Mouse (Mus musculus) c-Kit-negative CD71-positive TER-119-positive erythroid progenitor cells, embryonic 14.5 days (primary cell): ENCODE measurements around the gene Stx5a.

ENCODE experiments used
- DNase-seq: peaks from one replicate; pipeline ENCODE4 v3.0.0-alpha.2; 2013; ENCODE audit warnings: low read depth, low spot score

Gene Stx5a

DNA sequence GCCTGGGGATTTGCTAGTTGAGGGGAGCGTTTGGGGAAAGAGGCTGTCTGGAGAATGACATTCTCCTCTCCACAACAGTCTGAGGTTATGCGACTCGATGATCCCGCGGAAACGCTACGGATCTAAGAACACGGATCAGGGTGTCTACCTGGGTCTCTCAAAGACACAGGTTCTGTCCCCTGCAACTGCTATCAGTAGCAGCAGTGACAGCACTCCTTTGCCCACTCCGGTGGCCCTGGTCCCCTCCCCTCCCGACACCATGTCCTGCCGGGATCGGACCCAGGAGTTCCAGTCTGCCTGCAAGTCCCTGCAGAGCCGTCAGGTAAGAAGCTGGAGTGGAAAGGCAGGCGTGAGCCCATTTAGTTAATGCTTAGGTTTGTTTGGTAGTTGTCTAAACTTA lies 963 bp downstream of the Stx5a start:
- DNase-seq: no peak

DNA sequence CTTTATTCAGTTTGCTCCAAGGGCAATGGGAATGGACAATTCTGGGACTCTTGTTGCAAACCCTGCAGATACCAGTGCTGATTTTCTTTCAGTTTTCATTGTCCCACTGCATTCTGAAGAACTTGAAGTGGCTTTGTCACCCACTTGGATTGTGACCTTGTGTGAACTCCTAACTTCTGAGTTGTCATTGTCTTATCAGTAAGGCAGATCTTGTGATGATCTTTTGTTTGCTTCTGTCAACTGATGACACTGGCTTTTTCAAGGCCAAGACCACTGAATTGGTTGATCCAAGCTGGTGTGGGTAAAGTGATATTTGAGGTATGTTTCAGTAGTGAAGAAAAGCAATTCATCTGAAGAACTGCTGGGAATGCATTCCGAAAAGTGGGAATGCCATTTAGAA lies 4.2 kb downstream of the Stx5a start:
- no peak for DNase-seq

DNA sequence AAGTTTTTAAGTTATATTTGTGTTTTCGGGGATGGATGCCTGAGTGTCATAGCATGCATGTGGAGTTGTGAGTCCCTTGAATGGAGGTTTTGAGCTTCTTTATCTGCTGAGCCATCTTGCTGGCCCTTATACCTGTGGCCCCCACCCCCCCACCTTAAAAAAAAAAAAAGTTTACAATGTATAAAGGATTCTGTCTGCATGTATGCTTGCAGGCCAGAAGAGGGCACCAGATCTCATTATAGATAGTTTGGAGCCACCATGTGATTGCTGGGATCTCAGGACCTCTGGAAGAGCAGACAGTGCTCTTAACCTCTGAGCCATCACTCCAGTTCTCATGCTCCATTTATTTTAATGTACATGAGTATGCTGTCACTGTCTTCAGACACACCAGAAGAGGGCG lies 6.2 kb downstream of the Stx5a start:
- no peak for DNase-seq

DNA sequence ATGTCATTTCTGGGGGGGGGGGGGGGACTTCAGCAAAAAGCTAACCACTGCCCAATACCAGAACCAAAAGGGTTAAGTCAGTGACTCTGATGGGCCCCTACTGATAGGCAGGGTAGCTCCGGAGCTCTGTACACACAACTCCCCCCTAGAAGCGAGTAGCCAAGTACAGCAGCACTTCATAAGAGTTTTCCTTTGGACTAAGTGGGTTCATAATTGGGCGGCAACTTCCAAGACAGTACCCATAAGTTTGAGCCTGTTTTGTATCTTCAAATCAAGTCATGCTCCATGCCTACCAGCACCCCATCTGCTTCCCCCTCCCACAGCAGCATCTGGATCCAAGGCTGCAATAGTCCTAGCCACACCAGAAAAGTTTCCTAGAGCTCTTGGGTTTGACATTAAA lies 14.4 kb downstream of the Stx5a start:
- DNase-seq: no peak

DNA sequence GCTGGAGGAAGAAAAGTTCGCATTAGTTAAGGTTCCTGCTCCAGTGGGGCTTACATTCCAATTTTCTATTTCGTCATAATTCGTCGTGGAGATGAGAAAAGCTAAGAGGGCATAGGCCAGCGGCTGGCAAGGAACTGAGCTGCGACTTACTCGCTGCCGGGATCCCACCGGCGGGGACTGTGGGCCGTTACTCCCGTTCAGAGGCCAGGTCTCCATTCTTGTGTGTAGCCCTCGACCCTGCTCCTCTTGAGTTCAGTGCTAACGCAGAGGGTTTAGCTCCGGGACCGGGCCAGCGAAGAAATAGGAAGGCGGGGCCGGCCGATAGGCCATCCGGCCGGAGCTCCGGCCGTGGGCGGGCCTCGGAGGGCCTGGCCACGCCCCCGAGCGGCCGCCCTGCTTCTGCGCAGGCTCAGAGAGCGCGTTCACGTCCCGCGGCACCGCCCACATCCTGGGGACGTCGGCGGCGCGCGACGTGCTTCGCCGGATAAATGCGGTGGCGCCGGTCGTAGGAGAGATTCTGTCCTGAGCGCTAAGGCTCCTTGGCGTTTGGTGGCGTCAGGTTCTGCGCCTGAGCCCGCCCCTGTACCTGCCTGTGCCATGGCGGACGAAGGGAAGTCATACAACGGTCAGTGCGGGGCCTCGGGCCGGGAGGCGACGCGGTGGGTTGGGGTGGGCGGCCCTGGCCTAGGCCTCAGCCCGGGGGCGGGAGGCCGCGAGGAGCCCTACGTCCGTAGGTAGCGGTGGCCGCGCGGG lies 15.6 kb downstream of the Stx5a start, which contains the start of gene Nxf1:
TSS of gene Nxf1 (plus strand) at position 439 of the 753 bp plus-strand sequence.
- DNase-seq: peak; percentile 91

DNA sequence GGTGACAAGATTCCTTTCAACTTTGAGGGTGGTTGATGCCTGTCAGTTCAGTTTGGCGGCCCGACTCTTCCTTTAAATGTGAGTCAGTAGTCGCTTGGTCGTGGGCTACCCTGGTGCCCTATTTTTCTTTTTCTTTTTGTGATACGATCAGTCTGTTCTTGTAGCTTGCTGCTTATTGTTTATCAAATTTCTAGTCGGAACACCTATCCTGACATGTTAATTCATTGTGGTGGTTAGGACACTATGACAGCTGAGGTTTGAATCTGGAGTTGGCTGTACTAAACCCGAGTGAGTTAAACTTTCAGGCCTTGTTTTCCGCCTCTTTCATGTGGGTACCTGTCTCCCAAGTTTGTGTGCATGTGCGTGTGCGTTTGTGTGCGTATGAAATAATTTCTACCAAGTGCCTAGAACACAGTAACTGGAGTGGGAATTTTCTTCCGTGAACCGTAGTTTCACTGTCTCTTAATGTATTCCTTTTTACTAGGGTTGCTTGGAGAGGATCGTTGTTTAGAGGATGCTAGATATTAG lies 16.3 kb downstream of the Stx5a start:
- no peak for DNase-seq

DNA sequence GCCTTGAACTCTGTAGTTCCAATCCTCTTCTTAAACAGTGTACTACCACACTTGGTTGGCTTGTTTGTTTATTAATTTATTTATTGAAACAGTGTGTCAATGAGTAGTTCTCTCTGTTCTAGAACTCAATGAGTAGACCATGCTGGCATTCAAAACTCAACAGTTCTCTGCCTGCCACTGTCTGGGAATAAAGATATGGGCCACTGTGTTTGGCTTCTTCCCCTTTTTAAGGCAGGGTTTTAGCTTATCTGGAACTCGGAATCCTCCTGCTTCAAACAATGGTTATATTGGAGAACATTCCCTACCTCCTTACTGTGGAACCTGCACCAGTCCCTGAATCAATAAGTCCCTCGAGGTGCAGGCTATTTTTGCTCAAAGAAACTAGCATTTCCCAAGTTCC lies 17.7 kb downstream of the Stx5a start:
- no peak for DNase-seq

DNA sequence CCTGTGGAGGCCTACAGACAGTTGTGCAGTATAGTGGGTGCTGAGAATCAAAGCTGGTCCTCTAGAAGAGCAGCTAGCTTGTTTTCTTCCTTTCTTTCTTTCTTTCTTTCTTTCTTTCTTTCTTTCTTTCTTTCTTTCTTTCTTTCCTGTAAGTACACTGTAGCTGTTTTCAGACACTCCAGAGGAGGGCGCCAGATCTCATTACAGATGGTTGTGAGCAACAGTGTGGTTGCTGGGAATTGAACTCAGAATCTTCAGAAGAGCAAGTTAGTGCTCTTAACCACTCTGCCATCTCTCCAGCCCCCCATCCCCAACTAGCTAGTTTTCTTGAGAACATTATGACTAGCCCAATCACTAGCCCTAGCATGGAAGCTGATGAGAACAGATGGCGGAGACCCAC lies 19.5 kb downstream of the Stx5a start:
- no peak for DNase-seq

DNA sequence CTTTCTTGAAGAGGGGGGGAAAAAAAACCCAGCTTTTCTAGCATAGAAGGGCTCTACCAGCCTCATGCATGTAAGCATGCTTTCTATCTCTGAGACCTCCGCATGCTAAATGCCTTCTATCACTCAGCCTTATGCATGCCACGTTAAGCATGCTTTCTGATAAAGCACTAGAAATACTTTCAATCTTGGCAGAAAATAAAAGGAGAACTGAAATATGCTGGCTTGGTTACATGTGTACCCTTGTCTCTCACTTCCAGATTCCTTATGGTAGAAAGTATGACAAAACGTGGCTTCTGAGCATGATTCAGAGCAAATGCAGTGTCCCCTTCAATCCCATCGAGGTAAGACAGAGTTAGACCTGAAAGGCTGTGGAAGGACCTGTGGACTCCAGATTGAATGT lies 22.1 kb downstream of the Stx5a start:
- DNase-seq: no peak

DNA sequence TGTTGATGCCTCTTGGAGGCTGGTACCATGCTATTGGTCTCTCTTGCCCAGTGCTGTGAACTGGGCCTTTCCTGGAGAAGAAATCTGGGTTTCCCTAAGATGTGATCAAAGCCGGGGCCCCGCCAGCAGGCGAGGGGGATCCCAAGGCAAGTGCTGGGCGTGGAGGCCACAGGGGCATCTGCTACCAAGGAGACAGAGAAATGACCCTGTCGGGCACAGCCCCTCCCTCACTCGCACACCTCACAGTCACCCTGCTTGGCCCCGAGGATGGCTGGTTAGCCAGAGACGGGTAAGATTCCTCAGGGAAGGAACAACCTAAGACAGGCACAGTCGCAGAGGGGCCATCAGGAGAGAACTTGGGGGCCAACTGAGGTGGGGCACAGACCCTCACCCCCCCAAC lies 24.3 kb downstream of the Stx5a start:
- DNase-seq: no peak

DNA sequence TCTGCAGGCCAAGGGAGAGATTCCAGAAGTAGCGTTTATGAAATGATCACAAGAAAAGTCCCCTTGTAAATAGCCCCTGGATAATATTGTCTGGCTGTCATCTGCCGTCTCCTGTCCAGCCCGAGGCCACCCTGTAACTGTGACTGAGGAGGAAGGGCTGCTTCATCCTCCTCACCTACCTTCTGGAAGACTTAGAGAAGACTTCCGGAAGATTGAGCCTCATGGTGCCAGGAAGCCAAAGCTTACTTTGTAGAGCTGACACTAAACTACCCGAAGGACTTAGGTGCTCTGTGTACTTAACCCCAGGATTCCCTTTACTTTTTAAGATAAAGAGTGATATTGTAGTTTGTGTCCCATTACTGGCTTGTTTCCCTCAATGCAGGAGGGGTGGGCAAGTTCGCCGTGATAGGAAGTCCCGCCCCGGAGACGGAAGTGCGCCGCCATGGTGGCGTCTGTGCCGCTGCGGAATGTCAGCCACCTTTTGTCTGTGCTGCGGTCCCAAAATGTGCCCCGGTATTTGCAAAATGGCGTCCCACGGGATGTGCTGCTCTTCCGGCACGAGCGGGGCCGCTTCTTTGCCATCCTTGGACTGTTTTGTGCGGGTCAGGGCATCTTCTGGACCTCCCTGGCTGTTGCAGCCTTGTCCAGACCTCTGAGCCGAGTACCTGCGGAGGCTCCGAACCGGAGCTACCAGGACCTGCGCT lies 29.5 kb downstream of the Stx5a start, which contains the start of gene Tmem223:
TSS of gene Tmem223 (plus strand) at position 430 of the 704 bp plus-strand sequence.
- no peak for DNase-seq

DNA sequence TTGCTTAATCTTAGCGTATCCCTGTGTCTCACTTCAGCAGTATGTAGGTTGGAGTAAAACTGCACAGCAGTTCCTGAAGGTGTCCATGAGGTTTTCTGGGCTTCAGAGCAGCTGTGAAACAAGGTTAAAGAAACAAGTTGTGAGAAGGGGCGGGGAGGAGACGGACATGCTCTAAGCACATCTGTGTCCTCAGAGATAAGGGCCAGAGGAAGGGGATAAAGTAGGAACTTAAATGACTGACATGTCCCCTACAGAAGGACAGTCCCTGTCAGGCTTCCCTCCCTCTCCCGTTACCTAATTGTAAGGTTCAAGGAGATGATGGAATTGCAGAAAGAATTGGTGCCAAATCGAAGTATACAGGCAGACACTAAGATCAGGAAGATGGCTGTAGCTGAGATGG lies 31.8 kb downstream of the Stx5a start:
- DNase-seq: no peak

DNA sequence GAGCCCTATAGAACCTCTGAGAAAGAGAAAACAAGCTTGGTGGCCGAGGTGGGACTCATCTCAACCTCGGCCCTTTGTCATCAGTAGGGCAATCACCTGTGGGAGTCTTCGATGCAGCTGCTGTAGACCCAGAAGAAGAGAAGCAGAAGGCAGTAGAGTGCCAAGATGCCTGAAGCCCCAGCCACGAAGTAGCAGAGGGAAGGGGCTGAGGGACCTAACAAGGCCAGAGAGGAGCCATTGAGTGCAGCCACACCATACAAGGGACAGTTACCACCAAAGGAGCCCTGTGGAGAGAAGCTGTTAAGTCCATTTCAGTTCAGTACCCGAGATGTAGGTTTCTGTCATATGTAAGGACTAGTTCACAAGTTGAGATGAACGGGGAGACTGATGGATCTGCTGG lies 32.2 kb downstream of the Stx5a start:
- DNase-seq: no peak

DNA sequence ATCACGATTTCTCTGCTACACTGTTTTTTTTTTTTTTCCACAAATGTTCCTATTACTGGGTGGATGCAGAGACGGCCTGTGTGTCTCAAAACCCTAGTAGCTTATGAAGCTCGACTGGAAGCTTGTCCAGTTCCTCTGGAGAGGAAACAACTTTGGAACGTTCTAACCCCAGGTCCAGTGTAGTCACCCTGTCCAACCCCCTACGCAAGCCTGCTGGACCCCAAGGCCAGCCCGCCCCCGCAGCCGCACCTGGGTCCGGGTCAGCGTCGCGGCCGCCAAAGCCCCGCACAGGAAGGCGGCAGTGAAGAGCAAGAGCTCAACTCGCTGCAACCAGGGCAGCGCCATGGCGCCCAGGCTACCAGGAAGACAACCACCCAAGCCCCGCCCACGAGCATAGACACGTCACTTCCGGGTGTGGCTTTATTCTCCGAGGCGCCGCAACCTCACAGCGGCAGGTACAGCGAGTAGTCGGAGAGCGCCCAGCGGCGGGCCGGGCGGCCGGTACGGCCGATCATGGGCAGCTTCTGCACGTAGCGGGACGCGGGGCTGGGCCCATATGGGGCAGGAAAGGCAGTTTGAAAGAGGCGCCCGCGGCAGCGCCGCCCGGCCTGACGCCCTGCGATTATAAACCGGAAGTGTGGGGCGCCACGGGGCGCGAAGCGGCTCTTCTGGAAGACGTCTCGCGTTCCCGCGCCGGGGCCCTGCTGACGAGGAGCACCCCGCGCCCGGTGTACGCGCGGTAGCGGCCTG lies 33.0 kb downstream of the Stx5a start, which contains the start of gene Tmem179b:
TSS of gene Tmem179b (minus strand) at position 382 of the 750 bp plus-strand sequence.
- peak; percentile 96 for DNase-seq

DNA sequence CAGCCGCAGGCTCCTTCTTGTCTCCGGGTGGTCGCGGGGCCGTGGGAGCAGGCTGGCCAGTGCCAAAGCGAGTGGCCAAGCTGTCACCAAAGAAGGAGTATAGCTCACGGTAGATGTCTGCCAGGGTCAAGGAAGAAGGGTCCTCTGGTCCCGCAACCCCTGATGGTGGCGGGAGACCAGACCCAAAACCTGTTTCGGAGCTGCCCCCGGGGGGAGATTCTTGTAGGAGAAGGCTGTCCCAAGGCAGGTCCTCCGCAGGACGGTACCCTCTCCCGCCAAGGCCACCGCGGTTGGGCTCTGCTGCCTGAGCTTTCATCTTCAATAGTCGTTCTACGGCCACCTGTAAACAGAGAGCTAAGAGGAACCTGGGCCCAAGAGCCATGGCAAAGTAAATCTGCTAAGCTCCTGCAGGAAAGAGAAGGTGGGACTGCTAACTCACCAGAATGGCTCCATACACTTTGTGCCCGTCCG lies 33.8 kb downstream of the Stx5a start:
- no peak for DNase-seq

DNA sequence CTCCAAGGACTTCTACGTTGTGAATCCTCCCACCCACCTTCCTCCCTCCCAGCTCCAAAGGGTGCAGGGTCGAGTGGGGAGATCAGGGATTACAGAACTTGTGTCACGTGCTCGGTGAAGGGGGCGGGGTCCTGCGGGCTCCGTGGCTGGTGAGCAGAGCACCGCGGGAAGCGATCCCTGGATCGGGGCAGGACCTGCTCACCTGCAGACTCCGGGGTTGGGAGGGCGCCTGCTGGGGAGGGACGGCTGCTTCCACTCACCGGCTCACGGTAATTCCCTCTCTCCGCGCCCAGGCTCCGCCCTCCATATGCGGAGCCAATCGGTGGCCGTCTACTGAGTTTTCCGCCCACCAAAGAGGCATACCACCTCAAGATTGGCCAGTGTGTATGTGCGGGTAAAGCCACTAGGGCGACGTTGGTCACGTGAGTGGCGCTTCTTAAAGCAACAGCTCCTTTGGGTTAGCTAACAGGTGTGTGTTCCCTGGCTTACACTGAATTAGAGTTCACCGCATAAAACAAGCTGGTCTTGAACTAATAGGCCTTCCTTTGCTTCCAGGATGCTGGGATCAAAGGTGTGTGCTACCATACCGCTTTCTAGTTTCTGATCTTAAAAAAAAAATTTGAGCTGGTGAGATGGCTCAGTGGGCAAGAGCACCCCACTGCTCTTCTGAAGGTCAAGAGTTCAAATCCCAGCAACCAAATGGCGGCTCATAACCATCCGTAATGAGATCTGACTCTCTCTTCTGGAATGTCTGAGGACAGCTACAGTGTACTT lies 45.0 kb downstream of the Stx5a start, which contains the start of gene Taf6l:
TSS of gene Taf6l (minus strand) at position 410 of the 774 bp plus-strand sequence.
- peak; percentile 92 for DNase-seq

DNA sequence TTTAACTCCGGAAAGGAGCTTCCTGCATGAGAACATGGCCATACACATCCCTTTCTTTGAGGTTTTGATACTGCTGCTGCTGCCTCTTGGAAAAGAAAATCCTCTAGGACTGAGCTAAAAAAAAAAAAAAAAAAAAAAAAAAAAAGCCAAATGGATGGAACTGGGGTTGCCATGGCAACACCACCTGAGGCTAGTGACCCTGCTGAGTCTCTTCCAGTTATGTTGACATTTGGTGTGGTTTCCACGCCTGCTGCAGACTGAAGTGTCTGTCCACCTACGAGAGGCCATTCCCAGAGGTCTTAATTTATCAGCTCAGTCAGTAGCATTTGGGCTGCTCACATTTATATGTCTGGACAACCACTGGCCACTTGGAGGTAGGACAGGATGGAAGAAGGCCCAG lies 47.3 kb downstream of the Stx5a start:
- DNase-seq: no peak

DNA sequence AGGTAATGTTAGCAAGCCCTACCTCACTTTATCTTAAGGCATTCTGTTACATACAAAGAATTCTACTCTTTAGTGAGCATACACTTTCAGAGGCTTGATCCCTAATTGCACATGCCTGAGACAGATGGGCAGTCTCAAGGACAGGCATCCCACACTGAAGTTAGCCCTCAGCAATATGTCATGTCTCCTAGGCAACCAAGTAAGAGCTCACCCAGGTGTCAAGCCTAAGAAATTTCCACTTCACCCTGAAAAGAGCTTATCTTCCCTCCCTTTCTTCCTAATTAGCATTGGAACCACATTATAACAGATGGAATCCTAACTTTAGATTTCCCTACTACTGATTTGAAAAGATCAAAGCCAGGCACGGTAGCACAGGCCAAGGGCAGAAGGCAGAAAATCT lies 48.0 kb downstream of the Stx5a start:
- no peak for DNase-seq

DNA sequence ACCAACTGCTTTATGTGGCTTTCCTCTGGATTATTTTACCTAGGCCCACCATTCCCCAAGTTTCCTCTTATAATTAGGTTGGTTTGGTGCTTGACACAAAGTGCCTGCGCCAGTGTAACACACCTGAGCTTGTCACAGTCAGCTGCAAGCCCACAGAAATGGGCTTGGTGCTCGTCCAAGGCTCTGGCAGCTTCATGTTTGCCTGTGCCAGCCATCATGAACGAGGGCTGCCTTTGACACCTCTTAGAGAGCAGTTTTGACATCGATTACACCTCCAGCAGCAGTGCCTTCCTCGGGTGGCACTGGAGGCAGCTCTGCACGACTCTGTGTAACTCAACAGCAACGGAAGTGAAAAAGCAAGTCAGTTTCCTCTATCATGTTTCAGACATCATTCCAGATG lies 49.0 kb downstream of the Stx5a start:
- no peak for DNase-seq

DNA sequence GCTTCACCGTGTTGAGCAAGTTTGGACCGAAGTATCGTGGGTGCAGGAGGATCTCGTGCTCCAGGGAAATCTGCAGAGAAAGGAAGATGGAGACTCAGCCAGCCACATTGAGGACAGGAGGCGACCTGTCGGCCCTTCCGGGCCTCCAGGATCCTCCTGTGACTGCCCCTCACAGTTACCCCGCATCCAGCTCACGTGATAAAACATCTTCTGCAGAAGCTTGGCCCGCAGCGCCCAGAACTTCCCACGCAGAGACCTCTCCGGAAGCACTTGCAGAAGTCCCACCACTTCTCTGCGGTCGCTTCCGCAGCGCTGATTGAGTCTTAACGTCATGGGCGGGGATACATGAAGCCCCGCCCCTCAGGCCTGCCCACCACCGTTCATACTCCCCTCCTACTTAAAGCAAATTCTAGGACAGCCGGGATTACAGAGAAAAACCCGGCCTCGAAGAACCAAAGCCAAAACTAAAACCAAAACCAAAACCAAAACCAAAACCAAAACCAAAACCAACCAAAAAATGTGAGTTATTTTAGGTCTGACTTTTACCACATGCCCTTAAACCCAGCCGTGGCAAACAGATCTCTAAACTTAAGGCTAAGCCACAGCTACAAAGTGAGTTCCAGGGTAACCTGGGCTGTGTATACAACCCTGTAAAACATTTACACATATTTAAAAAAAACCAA lies 57.2 kb downstream of the Stx5a start, which contains the start of gene Polr2g:
TSS of gene Polr2g (minus strand) at position 314 of the 683 bp plus-strand sequence.
- peak; percentile 77 for DNase-seq
